Mouse (Mus musculus): Measurements from ENCODE around the gene Abhd13.

Gene Abhd13

GRCm38 (mm10) chr8:9977573-9978314, at the start of gene Abhd13, which contains the start of gene Lig4:
Gene Abhd13, plus strand, starts transcription at chr8:9977707.
Gene Lig4, minus strand, starts transcription at chr8:9977686.
- peak; percentile 97 for DNase-seq

GRCm38 (mm10) chr8:9929746-9930445, 47.6 kb upstream of the Abhd13 start:
- DNase-seq: peak; percentile 66

- DNase-seq: no peak
Observed at GRCm38 (mm10) chr8:9932711-9933110, 44.8 kb upstream of the Abhd13 start.

- peak; percentile 17 for DNase-seq
Observed at GRCm38 (mm10) chr8:9934891-9935565, 42.5 kb upstream of the Abhd13 start.

GRCm38 (mm10) chr8:9935574-9935973, 41.9 kb upstream of the Abhd13 start:
- no peak for DNase-seq

- no peak for DNase-seq
Observed at GRCm38 (mm10) chr8:9949134-9949890, 28.2 kb upstream of the Abhd13 start.

GRCm38 (mm10) chr8:9958338-9958737, 19.2 kb upstream of the Abhd13 start:
- DNase-seq: no peak

- DNase-seq: no peak
Observed at GRCm38 (mm10) chr8:9959919-9960318, 17.6 kb upstream of the Abhd13 start.

- DNase-seq: no peak
Observed at GRCm38 (mm10) chr8:9971866-9972265, 5.6 kb upstream of the Abhd13 start.

- DNase-seq: no peak
Observed at GRCm38 (mm10) chr8:9975276-9975675, 2.2 kb upstream of the Abhd13 start.

- peak; percentile 99 for DNase-seq
Observed at GRCm38 (mm10) chr8:9975898-9976611, 1.5 kb upstream of the Abhd13 start.

- DNase-seq: peak; percentile 6
Observed at GRCm38 (mm10) chr8:9977016-9977415, 491 bp upstream of the Abhd13 start.

- DNase-seq: peak; percentile 6
Observed at GRCm38 (mm10) chr8:9978475-9979230, 1.1 kb downstream of the Abhd13 start.

- no peak for DNase-seq
Observed at GRCm38 (mm10) chr8:9979746-9980145, 2.2 kb downstream of the Abhd13 start.

GRCm38 (mm10) chr8:9980188-9980587, 2.7 kb downstream of the Abhd13 start:
- DNase-seq: no peak

GRCm38 (mm10) chr8:10004115-10004514, 26.6 kb downstream of the Abhd13 start:
- no peak for DNase-seq

GRCm38 (mm10) chr8:10006156-10006985, 28.9 kb downstream of the Abhd13 start, which contains the start of gene Tnfsf13b:
Gene Tnfsf13b, plus strand, starts transcription at chr8:10006467.
- peak; percentile 60 for DNase-seq

GRCm38 (mm10) chr8:10006986-10007659, 29.6 kb downstream of the Abhd13 start:
- peak; percentile 64 for DNase-seq

- no peak for DNase-seq
Observed at GRCm38 (mm10) chr8:10007660-10008028, 30.1 kb downstream of the Abhd13 start.

GRCm38 (mm10) chr8:10016252-10016651, 38.7 kb downstream of the Abhd13 start:
- no peak for DNase-seq

Data from layer of hippocampus, adult 9-11 months (tissue).